Mouse (Mus musculus): Measurements from ENCODE around the gene Fscn2.

- TF ChIP-seq TCF12 (IDR thresholded peaks at IDR 0.05; ENCODE audit: low read depth, low read length) = no peak
- TF ChIP-seq SMC3 (IDR thresholded peaks at IDR 0.05; ENCODE audit: low read depth, low read length) = no peak
- no peak for TF ChIP-seq RAD21 (IDR thresholded peaks at IDR 0.05; ENCODE audit: low read depth, low read length)
- no peak for TF ChIP-seq USF1 (IDR thresholded peaks at IDR 0.05; ENCODE audit: low read depth, low read length)
- TF ChIP-seq ZMIZ1 (IDR thresholded peaks at IDR 0.05; ENCODE audit: low read depth, low read length) = no peak
- no peak for TF ChIP-seq CTCF (conservative IDR thresholded peaks at IDR 0.05 in 1 of 2, IDR thresholded peaks at IDR 0.05 in 1 of 2; ENCODE audit: low read depth in 2 of 2, low read length in 2 of 2)
- 0 out of 2 replicates have a peak, but pooled peaks have one; percentile 5 for TF ChIP-seq POLR2A (IDR thresholded peaks at IDR 0.05; ENCODE audit: low read depth, low read length)
- no peak for TF ChIP-seq JUN (IDR thresholded peaks at IDR 0.05; ENCODE audit: insufficient read depth, low read depth, low read length)
- TF ChIP-seq MAX (IDR thresholded peaks at IDR 0.05; ENCODE audit: low read length) = no peak
- TF ChIP-seq E2F4 (IDR thresholded peaks at IDR 0.05; ENCODE audit: insufficient replicate concordance, low read depth, low read length) = no peak
These were observed 16.9 kb upstream of the Fscn2 start for GRCm38 (mm10) chr11:120344310-120344920.
